Mouse (Mus musculus) liver, embryonic 16.5 days (tissue): ENCODE measurements around the gene Gltpd2. TPM values are rescaled to one million over a fixed set of nuclear protein-coding genes. Genes with fewer than 3 reads are reported as not detected.

Experiments used
- ATAC-seq: fragments of 200-750 bp; cut with Nextera tagmentation; 2 replicates; pipeline ENCODE4 v1.8.0; 2017; ENCODE audit warnings: low read depth, mild to moderate bottlenecking, moderate number of reproducible peaks, moderate library complexity
- H3K27ac ChIP-seq: fragments of 300-500 bp; sonication (generic); 2 replicates; pipeline ENCODE4 v1.5.1; 2014; ENCODE audit warnings: mild to moderate bottlenecking, low read length
- H3K27me3 ChIP-seq: fragments of 300-500 bp; sonication (generic); 2 replicates; pipeline ENCODE4 v1.6.1; 2014; ENCODE audit warnings: low read depth, low read length, mixed read lengths; ENCODE audit not compliant: control insufficient read depth, insufficient read depth
- H3K36me3 ChIP-seq: fragments of 300-500 bp; sonication (generic); 2 replicates; pipeline ENCODE4 v1.6.1; 2014; ENCODE audit warnings: mild to moderate bottlenecking; ENCODE audit not compliant: control insufficient read depth, insufficient read depth
- H3K4me1 ChIP-seq: fragments of 300-500 bp; sonication (generic); 2 replicates; pipeline ENCODE4 v1.6.1; 2014; ENCODE audit warnings: low read depth, low read length, mixed read lengths; ENCODE audit not compliant: control insufficient read depth
- H3K4me2 ChIP-seq: fragments of 300-500 bp; sonication (generic); 2 replicates; pipeline ENCODE4 v1.6.1; 2014; ENCODE audit warnings: low read depth, low read length, mixed read lengths
- H3K4me3 ChIP-seq: fragments of 300-500 bp; sonication (generic); 2 replicates; pipeline ENCODE4 v1.5.1; 2014; ENCODE audit warnings: low read depth, mild to moderate bottlenecking, low read length
- H3K9ac ChIP-seq: fragments of 300-500 bp; sonication (generic); 2 replicates; pipeline ENCODE4 v1.6.1; 2014; ENCODE audit warnings: low read depth, low read length
- H3K9me3 ChIP-seq: fragments of 300-500 bp; sonication (generic); replicated peaks from 2 replicates; pipeline ENCODE4 v1.6.1; 2016; ENCODE audit warnings: low read length; ENCODE audit not compliant: control insufficient read depth
- WGBS: fragments of 180-500 bp; shearing (Covaris S2); extraction: QIAGEN DNeasy Blood & Tissue Kit; methylation state at CpG from one replicate; pipeline ENCODE4 v1.1.7; 2014; ENCODE audit not compliant: insufficient replicate concordance; 5-methylcytosine and 5-hydroxymethylcytosine counted together
- polyA plus RNA-seq: library from polyadenylated mRNA; unstranded; fragments of >200 nt; fragmentation: Nextera tagmentation; extraction: Ambion mirVana; gene quantifications from 2 replicates; pipeline ENCODE4 v1.2.1, GENCODE M21; 2015

Gltpd2 gene
- polyA plus RNA-seq, 1 experiment from 2014 or later: 35.3 TPM

DNA sequence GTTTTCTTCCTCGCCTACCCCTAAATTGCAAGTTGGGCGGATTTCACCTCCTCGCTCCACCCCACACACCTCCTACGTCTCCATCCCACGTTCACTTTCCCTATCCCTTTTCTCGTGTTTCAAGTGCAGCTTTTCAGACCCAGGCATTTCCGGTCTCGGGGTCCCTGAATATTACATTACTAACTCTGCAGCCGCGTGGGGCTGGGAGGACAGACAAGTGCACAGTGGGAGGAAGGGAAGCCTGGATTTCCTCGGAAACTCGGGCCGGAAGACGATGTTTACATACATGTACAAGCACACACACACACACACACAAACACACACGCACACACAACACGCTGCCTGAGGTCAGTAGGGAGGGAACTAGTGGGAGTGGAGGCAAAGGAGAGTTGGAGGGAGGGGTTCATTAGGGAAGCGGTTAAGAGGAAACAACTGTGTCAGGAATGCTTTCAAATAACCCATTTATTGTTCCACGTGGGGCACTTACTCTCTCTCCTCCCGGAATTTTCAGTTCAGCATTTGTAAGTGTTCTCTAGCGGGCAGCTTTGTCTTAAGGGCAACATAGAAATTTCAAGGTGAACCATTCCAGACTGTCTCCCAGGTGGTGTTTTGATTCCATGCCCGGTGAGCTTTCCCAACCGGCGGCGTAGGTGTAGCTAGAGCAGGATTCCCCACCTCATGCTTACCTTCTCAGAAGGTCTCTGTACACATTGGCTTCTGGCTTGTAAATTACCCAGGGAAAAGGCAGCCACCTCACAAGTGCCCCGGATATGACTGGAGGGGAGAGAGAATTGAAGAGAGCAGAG, 44.7 kb downstream of the Gltpd2 start:
- 5% methylated on average over 25 of the region's 25 CpGs for WGBS
- ATAC-seq: no peak
- peaks cover 27% of the 10 kb centered on the region for H3K4me1 ChIP-seq

DNA sequence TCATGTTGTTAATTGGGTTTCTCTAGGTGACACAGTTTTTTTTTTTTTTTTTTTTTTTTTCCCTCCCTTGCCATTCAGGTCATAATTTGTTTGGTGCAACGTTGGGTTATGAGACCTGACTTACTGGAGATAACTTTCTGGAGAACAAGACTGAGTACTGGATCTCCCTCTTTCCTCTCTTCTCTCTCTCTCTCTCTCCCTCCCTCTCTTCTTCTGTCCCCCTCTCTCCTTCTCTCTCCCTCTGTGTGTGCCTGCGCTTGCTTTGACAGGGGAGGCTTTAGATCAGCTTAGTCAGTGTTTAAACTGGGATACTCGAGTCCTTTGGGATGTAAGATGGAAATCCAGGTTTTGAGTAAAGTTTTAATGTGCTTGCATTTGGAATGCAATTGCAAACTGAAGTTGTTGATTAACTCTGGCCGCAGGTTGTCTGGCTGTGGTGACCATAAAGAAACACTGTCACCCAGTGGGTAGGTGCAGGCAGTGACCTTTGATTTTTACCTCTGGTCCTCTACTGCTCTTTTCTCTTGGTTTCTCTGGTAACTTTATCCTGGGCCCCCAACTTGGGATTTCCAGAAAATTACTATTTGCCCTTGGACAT, 45.4 kb downstream of the Gltpd2 start:
- H3K27ac ChIP-seq: peak overlapping the region; percentile 69
- 42% methylated on average over 4 of the region's 4 CpGs for WGBS
- H3K4me1 ChIP-seq: peaks cover 27% of the 10 kb centered on the region
- H3K9me3 ChIP-seq: no peaks in the 10 kb centered on the region
- peak overlapping the region; percentile 8; the same call in 1 of the 2 replicates for H3K9ac ChIP-seq
- ATAC-seq: no peak
- no peaks in the 10 kb centered on the region for H3K36me3 ChIP-seq
- peak overlapping the region; percentile 73 for H3K4me3 ChIP-seq
- no peaks in the 10 kb centered on the region for H3K27me3 ChIP-seq
- H3K4me2 ChIP-seq: peak overlapping the region; percentile 92

More for the DNA sequence above, 44.7 kb downstream of the Gltpd2 start:
- Histone ChIP-seq H3K9ac (peak overlapping the region; percentile 74), H3K27ac (peak overlapping the region; percentile 69), H3K9me3 (no peaks in the 10 kb centered on the region), H3K27me3 (no peaks in the 10 kb centered on the region), H3K36me3 (no peaks in the 10 kb centered on the region), H3K4me3 (peak overlapping the region; percentile 73), H3K4me2 (peak overlapping the region; percentile 92)

DNA sequence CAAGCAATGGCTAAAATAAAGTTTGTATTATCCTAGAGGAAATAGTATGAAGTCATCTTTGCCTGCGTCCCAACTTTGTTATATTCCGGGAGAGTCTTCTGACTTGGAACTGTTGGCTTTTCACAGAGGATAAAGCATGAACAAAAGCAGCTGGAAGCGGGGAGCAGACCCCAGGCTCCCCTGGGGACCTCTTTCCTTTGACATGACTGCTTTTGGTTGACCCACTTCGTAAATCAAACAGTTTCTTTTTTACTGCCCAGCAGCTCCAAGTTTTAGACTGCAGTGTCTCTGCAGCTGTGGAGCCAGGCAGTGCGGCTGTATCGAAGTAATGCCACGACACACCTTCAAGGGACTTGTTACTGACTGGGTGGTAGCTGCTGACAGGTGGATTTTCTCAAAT, 47.6 kb downstream of the Gltpd2 start:
- Histone ChIP-seq H3K9ac (no peak overlapping the region), H3K4me1 (peaks cover 33% of the 10 kb centered on the region), H3K27me3 (no peaks in the 10 kb centered on the region), H3K4me3 (no peak overlapping the region), H3K4me2 (no peak overlapping the region), H3K9me3 (no peaks in the 10 kb centered on the region), H3K27ac (no peak overlapping the region), H3K36me3 (no peaks in the 10 kb centered on the region)
- ATAC-seq: no peak
- 79% methylated on average over 7 of the region's 7 CpGs for WGBS

Other genes starting within 250 kb of the Gltpd2 start
- 0.11 TPM in 1 of 2 replicates, not detected in the other for gene Alox12e, start 196.6 kb upstream of the Gltpd2 start, polyA plus RNA-seq
- gene Alox15, start 167.2 kb upstream of the Gltpd2 start, polyA plus RNA-seq: 1.7 and 2.0 TPM in 2 replicates
- 11.1 and 13.1 TPM in 2 replicates for gene Pelp1, start 109.2 kb upstream of the Gltpd2 start, polyA plus RNA-seq
- 15.0 and 15.8 TPM in 2 replicates for gene Arrb2, start 86.6 kb upstream of the Gltpd2 start, polyA plus RNA-seq
- 12.8 and 13.7 TPM in 2 replicates for gene Med11, start 67.3 kb upstream of the Gltpd2 start, polyA plus RNA-seq
- 0.42 and 0.87 TPM in 2 replicates for gene Zmynd15, start 59.8 kb upstream of the Gltpd2 start, polyA plus RNA-seq
- gene Cxcl16, start 59.2 kb upstream of the Gltpd2 start, polyA plus RNA-seq: 2.6 and 3.0 TPM in 2 replicates
- 0.65 and 2.3 TPM in 2 replicates for gene Tm4sf5, start 14.0 kb upstream of the Gltpd2 start, polyA plus RNA-seq
- gene Vmo1, start 4.6 kb upstream of the Gltpd2 start, polyA plus RNA-seq: 0.44 and 0.65 TPM in 2 replicates
- 291 and 307 TPM in 2 replicates for gene Psmb6, start 6.2 kb downstream of the Gltpd2 start, polyA plus RNA-seq
- not detected in 2 replicates for gene Gm40193, start 13.7 kb downstream of the Gltpd2 start, polyA plus RNA-seq
- 2.1 and 2.9 TPM in 2 replicates for gene Pld2, start 20.9 kb downstream of the Gltpd2 start, polyA plus RNA-seq
- 4.0 and 6.0 TPM in 2 replicates for gene Mink1, start 43.7 kb downstream of the Gltpd2 start, polyA plus RNA-seq
- gene 4930544D05Rik, start 96.7 kb downstream of the Gltpd2 start, polyA plus RNA-seq: not detected in 2 replicates
- not detected in 2 replicates for gene Chrne, start 100.0 kb downstream of the Gltpd2 start, polyA plus RNA-seq
- gene Gp1ba, start 119.9 kb downstream of the Gltpd2 start, polyA plus RNA-seq: 2.3 and 3.9 TPM in 2 replicates
- gene Rnf167, start 128.0 kb downstream of the Gltpd2 start, polyA plus RNA-seq: 76.4 and 79.6 TPM in 2 replicates
- gene Slc25a11, start 128.3 kb downstream of the Gltpd2 start, polyA plus RNA-seq: 74.5 and 79.2 TPM in 2 replicates
- gene Pfn1, start 135.4 kb downstream of the Gltpd2 start, polyA plus RNA-seq: 899 and 965 TPM in 2 replicates
- gene Eno3, start 138.0 kb downstream of the Gltpd2 start, polyA plus RNA-seq: 11.6 and 22.1 TPM in 2 replicates
- 57.5 and 59.7 TPM in 2 replicates for gene Spag7, start 150.2 kb downstream of the Gltpd2 start, polyA plus RNA-seq
- 3.0 and 4.3 TPM in 2 replicates for gene Camta2, start 168.9 kb downstream of the Gltpd2 start, polyA plus RNA-seq
- gene Inca1, start 181.0 kb downstream of the Gltpd2 start, polyA plus RNA-seq: 1.1 and 1.4 TPM in 2 replicates
- 0.77 and 1.1 TPM in 2 replicates for gene Kif1c, start 181.4 kb downstream of the Gltpd2 start, polyA plus RNA-seq
- gene Zfp3, start 245.0 kb downstream of the Gltpd2 start, polyA plus RNA-seq: 1.3 and 1.6 TPM in 2 replicates